Mouse (Mus musculus) thymus, postnatal 36 days (tissue): ENCODE data around the gene Xylb.

Experiments used
- DNase-seq, 2 experiments: peaks; one replicate each; pipeline ENCODE4 v3.0.0; 2022; ENCODE audit warnings: mixed read lengths in 2 of 2

Xylb gene

DNA sequence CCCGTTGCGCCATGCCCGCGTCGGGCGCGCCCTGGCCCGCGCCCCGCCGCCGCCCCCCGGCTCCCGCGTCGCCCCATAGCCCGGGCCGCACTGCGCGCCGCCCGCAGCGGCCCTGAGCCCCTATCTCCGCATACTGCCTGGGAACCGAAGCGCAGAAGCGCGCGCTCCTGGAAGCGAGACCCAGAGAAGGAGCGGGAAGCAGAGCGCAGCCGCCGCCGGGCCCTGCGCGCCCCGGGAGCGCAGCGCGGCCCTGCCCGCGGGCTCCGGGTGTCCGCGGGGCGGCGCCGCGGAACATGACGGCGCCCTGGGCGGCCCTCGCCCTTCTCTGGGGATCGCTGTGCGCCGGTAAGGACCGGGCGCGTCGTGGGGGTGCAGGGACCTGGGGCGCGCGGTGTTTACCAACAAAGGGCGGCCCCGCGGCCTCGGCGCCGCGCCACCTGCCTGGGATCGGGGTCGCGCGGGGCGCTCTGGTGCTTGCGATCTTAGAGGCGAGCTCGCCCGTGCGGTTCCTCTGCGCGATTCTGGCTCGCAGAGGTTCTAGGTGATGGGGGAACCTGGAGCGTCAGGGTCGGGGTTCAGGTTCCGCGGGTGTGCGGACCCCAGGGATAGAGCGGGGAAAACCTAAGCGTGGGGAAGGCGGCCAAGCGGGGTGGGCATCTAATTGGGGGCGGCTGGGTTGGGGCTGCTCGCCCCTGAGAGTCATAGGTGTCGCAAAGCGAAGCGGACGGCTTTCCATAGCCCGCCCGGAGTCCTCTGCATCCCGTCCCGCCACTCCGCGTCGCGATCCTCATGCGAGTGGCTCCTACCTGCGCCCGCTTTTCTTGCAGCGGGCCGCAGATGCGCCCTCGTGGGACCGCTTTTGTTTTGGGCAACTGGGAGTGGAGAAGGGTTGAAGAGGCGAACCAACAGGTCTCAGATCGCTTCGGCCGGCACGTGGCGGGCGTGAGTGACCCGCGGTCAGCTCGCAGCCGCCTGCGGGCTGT, 45.4 kb downstream of the Xylb start:
- DNase-seq, result peak; percentile 47 to 58

DNA sequence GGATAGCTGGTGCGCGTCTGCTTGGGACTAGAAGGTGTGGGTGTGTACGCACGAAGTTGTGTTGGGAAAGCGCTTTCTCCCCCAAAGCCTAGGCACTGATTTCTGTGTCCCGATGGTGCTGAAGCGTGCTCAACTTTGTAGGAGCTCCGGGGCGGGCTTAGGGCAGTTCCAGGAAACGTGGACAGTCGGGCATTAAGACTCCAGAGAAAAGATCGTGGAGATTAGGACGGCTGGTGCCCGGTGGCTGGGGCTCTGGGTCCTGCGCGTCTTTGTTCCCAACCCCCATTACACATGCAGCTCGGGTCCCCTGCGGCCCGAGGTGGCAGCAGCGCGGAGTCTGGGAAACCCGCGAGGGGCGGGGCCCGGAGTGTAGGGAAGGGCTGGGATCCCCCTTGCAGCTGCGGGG, 46.1 kb downstream of the Xylb start:
- peak; percentile 16 to 36 for DNase-seq

DNA sequence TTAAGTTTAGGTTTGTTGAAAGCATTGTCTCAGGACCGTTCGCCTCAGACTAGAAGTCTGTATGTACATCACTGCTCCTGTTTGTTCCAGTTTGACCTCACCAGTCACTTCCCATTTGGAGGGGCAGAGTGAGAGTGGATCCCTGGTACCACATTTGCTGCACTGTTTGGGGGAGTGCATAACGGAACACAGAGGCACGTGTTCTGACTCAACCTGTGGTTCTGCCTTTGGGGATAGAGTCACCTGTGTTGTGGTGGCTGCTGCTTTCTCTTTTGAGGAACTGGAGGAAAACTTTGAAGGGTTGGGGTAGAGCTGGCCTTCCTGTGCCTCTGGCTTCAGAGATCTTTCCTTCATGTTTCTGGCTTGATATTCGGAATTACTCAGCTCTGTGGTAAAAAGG, 46.9 kb downstream of the Xylb start:
- no peak for DNase-seq

DNA sequence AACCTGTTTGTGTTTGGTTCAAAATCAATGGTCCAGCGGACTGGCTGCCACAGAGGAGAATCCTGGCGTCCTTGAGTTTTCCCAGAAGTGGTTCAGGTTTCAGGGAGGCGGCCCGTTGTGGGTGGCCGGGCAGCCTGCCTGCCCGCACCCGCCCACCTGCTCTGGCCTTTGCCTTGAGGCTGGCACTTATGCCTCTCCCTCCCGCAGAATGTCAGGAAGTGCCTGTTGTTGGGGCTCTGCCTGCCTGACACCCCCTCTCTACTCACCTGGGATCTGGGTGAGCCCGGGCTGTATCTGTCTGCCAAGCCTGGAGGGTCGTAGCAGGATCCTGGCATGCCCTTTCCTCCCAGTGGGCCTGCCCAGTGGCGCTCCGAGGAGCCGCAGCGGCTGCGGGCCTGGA, 50.7 kb downstream of the Xylb start:
- no peak for DNase-seq

DNA sequence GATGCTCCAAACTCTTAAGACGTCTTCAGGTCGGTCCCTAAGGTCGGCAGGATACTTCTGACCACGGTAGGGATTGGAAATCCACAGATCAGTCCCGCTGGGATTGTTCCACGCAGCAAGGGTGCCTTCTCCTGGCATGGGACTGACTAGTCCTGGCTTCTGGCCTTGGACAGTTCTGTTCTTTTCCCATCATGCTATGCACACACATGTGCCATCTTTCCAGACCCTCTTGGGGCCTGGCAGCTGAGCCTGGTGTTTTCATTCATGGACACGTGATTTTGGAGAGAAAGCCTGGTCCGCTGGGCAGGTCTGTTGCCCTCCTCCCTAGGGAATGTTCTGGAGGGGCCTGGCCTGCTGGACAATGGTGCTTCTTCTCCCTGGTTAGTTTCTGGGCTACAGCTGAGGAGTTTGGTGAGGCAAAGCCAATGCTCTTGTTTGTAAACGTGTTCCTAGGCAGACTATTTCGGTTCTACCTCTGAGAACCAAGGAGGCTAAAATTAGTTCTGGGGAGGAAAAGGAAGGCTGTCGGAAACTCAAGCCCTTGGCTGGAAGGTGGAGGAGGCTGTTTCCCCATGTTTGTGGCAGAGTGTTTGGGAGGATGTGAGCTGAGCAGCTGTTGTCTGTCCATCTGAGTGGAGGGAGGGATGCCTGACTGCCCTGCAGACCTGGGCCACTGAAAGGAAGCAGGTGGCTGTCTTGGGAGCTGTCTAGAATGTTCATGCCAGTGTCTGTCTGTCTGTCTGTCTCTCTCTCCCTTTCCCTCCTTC, 51.9 kb downstream of the Xylb start:
- DNase-seq, result no peak

DNA sequence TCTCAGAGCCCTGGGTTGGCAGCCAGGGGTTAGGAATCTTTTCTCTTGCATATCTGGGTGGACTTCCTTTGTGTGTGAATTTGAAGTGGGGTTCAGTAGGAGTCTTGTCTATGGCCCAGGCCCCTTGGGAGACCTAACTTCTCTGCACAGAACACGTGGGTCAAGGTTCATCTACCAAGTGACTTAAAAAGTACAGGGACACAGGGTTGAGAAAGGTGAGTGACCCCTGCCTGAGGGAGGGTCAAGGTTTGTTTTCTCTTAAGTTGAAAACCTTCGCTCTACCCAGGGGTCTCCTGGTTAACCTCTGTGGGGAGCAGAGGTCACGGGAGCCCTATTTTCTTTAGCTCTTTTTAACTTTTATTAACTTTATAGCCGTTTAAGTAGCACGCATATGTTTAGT, 52.7 kb downstream of the Xylb start:
- no peak for DNase-seq

DNA sequence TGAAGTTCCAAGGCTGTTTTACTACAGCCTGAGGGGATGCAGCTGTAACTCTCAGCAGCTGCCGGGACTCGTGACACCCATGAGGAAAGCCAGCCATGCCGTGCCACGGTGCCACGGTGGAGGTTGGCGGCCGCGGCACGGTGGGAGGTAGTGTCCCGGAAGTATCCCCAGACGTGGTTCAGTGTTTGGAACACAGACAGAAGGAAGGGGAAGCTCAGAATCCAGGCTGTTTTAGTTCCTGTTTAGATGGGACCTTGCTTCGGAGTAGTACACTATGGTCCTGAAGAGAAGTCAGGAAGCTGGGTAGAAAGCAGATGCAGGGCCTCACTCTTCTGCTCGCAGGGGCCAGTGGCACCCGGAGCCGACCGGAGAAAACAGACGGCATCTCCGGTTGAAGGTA, 60.8 kb downstream of the Xylb start:
- DNase-seq, result no peak

DNA sequence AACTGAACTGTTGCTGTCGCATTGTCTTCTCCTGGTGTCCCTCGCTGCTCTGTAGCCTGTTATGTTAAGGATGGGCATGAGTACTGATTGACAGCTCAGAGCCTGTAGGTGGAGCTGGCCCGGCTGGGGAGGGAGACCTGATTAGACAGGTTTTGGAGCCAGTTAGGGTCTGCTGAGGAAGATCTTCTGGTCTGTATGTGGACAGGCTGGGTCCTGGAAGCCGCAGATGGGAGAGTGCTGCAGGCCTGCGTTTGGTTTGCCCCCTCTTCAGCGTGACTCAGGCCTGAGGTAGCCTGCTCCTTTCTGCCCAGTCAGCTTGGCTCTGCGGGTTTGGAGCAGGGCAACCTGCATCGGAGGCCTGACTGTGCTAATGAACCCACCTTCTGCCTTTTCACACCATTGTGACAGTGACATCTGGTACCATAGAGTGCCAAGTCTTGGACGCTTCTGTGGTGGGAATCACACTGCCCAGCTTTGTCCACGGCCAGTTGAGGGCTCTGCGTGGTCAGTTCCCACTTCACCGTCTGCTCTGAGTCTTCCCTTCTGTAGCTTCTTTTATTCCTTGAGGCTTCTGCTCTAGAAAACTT, 62.8 kb downstream of the Xylb start:
- DNase-seq, result no peak

DNA sequence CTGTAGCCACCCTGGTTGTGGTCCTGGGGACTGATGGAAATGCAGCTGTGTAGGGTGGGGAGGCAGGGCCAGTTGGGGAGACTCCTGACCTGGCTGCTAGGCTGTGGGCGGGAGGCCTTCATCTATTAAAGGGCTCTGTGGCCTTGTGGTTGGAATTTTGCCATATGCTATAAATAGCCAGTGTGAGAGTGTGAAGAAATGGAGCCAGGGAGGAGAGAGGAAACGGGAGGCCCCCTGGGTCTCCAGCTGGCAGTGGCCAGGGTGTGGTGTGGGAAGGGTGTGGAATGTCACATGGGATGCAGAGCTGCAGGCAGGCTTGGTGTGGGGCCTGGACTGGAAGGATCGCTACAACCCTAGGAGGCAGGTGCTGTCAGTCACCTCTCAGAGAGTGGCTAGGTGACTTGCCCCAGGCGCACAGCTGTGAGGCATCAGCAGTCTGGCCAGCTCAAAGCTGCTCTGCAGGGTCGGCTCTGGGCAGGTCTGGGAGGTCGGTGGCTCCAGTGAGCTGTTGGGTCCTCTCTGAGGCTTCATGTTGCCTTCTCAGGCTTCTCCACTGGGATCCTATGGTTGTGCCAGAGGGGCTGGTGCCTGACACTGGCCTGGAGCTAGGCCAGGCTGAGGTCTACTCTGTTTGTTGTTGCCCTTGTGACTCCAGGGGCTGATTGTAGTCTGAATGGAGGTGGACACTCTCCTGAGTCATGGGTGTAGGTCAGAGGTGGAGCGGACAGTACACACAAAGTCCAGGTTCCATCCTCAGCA, 68.2 kb downstream of the Xylb start:
- no peak for DNase-seq

DNA sequence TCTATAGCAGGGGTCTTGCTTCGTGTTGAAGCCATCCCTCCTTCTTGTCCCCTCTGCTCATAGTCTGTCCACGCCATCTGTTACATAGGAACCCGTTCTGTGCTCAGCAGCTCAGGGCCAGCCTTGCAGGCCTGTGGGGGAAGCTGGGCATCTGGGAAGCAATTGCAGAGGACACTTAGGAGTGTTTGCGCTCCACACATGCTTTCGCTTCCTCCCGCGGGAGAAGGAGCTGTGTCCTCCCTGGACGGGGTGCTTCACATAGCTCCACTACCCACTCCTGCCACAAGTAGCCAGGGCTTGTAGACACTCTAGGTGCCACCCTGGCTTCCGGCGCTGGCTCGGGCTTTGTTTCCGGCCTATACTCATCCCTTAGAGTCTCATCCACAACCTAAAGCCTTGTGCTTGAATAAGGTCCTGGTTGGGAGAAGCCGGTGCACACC, 68.8 kb downstream of the Xylb start:
- DNase-seq, result no peak

DNA sequence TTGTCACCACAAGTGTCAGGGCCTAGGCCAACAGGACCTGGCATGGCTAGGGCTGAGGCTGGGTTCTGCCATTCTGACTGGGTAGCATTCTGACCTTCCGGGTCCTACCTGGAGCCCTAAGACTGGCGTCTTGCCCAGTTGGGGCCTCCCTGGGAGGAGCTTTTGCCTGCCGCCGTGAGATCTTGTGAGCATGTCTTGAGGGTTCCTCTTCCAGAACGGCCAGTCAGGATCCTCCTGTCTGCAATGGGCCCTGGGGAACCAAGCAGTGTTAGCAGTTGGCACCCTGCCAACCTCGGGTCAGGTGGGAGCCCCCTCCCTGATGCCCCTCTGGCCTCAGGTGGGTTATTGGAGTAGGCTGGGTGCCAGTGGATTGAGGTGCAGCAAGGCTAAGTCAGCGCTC, 69.3 kb downstream of the Xylb start:
- DNase-seq, result no peak

DNA sequence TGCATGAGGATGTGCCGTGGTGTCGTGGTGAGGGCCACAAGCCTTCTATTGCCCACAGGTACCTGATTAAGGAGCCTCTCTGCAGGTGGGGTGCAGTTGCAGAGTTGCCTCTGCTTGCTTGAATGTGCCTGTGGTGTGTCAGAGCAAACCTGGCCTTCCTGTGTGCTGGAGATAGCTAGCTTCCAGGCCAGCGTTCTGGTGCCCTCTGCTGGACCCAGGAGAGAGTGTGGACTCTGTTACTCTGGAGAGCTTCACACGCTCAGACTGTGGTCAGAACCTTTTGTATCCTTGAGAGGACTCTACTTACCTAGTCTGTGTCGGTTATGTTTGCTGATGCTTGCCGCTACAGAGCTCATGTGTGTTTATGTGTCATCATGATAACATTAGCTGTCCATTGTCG, 73.1 kb downstream of the Xylb start:
- DNase-seq, result peak; percentile 65 to 66

DNA sequence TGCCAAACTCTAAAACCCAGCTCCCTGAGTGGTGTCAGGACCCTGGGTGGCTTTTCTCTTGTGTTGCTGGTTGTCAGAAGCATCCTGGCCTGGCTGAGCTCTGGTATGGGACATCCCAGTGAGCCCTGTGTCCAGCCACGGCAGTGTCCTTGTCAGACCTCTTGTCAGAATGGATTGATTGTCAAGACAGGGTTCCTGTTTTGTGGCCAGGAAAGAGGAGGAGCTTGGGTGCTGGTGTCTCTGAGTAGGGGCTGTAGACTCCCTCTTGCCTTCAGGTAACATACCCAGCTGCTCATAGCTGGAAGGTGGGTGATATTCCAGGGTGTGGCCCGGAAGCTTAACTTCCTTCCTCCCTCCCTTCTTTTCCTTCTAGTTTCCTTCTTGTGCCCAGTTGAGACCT, 78.7 kb downstream of the Xylb start:
- DNase-seq, result no peak

DNA sequence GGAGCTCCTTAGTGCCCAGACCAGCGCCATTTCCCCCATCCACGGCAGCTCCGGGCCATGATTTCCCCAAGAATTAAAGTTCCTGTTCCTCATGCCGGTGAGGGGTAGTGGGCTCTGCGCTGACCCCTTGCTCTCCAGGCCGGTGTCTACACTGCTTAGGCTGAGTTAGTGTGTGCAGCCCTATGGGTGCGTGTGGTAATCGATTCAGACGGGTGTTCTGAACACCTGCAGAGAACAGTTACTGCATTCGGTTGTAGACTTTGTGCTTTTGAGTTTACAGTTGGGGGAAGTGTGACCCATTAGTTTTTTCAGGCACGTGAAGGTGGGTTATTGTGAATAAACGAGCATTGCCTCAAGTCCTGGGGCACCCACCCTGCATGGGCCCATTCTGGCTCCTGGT, 80.9 kb downstream of the Xylb start:
- DNase-seq, result no peak

DNA sequence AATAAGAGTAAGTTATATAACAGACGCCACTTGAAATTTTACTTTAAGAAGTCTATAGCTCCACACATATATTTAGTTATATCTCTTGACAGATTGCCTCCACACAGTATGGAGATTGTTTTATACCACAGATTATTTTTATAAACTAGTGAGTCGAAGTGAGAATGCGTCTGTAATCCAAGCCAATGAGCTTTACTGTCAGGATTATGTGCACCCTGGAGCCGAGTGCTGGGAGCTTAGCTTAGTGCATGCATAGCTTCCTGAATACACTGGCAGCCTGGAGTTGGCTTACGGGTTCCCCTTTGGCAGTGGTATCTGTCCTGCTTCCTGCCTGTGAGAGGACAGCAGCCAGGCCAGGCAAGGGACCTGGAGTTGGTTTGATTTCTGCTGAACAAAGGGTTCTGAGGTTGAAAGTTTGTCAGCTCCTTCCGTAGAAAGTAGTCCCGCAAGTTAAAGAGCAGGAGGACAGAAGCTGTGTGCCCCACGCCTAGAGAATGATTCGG, 81.4 kb downstream of the Xylb start:
- DNase-seq, result no peak
